Mouse (Mus musculus) heart, postnatal 0 days (tissue): Measurements from ENCODE around the gene Dpp9.

ENCODE experiments used
- CTCF ChIP-seq: IDR thresholded peaks from 2 replicates; pipeline ENCODE4 v1.5.1; 2016; ENCODE audit warnings: antibody characterized with exemption, control low read depth, low read depth
- EP300 ChIP-seq: IDR thresholded peaks from 2 replicates; pipeline ENCODE4 v1.6.1; 2016; ENCODE audit warnings: antibody characterized with exemption, low read depth

DNA sequence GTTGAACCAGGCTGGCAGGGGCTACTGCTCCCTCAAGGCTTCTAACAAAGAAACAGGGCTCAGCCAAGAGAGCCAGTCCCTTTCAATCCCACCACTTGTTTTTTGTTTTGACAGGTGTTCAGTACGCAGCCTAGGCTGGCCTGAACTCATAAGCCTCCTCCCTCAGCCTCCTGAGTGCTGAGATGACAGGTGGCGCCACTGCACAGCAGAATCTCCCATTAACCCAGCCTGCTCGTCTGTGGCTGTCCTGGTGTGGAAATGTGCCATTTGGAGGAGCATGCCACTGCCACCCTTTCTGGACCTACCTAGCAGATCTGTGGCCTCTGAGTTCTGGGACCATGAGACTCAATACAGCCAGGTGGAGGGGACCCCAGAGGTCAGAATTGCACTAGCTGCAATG lies 15.0 kb downstream of the Dpp9 start:
- TF ChIP-seq CTCF (peak; percentile 23; the same call in 1 of the 2 replicates), EP300 (no peak)
